13 mouse cellular contexts compared by ENCODE assay signal in the genomic region with DNA sequence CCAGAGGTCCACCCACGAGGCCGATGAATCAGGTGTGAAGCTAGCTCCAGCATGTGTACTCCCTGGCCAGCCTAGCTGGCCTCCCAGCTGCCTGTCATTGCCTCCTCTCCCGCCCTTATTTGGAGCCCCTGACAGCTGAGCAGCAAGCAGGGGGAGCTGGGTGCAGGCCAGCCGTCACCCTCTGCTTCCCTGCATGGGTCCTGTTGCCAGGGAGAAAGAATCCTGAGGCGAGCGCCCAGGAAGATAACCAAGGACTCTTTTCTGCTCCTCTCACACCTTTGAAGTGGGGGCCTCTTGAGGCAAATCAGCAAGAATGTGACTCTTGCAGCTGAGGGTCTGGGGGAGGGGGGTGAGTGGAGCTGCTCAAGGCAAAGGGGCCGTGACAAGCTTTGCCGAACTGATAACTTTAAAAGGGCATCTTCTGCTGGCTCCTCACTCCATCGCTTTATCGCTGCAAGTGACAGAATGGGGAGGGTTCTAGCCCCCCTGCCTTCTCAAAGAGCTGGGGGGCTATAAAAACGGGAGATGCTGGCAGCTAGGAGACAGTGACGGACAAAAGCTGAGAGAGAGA. TPM values are rescaled to one million over a fixed set of nuclear protein-coding genes. Genes with fewer than 3 reads are reported as not detected.
DNase-seq lines count a peak whose midpoint lies in the region; ATAC-seq lines count a peak whose summit lies in the region.
"Had no signal": no experiment of that assay in that cellular context is flagged by ENCODE, and none has a peak within 500 bp of the region (broad histone marks: within the 10 kb centered on the region; RNA-seq: fewer than 3 reads in every experiment).

A gene (plus strand): TSS at position 521 of the 571 bp plus-strand sequence.

- H3K9ac ChIP-seq in heart, embryonic 12.5 days, result peak within 1 kb of the TSS; percentile 49; the same call in 1 of the 2 replicates
- no peak within 1 kb of the TSS for H3K9ac ChIP-seq in hindbrain, embryonic 15.5 days
- no peak within 1 kb of the TSS for H3K9ac ChIP-seq in kidney, embryonic 16.5 days (replicated peaks; ENCODE audit: low read length)
- H3K9ac ChIP-seq: embryonic facial prominence, embryonic 13.5 days; limb, embryonic 13.5 days; stomach, embryonic 15.5 days had no signal

- H3K4me1 ChIP-seq in heart, embryonic 12.5 days (replicated peaks), result peaks cover 17% of the 10 kb centered on the region
- peaks cover 24% of the 10 kb centered on the region for H3K4me1 ChIP-seq in hindbrain, embryonic 15.5 days (replicated peaks)
- no peaks in the 10 kb centered on the region for H3K4me1 ChIP-seq in kidney, embryonic 16.5 days (ENCODE audit: insufficient read depth, low read length)
- H3K4me1 ChIP-seq: embryonic facial prominence, embryonic 13.5 days; limb, embryonic 13.5 days; stomach, embryonic 15.5 days had no signal

- peaks cover 18% of the 10 kb centered on the region for H3K36me3 ChIP-seq in heart, embryonic 12.5 days
- H3K36me3 ChIP-seq in hindbrain, embryonic 15.5 days, result peaks cover 10% of the 10 kb centered on the region
- peaks cover 7% of the 10 kb centered on the region for H3K36me3 ChIP-seq in kidney, embryonic 16.5 days (ENCODE audit: insufficient read depth, low read length)
- H3K36me3 ChIP-seq: stomach, embryonic 15.5 days had no signal

- peak within 1 kb of the TSS; percentile 11 for H3K4me2 ChIP-seq in heart, embryonic 12.5 days
- no peak within 1 kb of the TSS for H3K4me2 ChIP-seq in hindbrain, embryonic 15.5 days
- H3K4me2 ChIP-seq in kidney, embryonic 16.5 days (replicated peaks; ENCODE audit: low read depth, low read length), result no peak within 1 kb of the TSS
- H3K4me2 ChIP-seq: embryonic facial prominence, embryonic 13.5 days; limb, embryonic 13.5 days; stomach, embryonic 15.5 days had no signal

- H3K4me3 ChIP-seq in heart, embryonic 12.5 days, result peak within 1 kb of the TSS; percentile 37
- no peak within 1 kb of the TSS for H3K4me3 ChIP-seq in hindbrain, embryonic 15.5 days
- H3K4me3 ChIP-seq in kidney, embryonic 16.5 days (ENCODE audit: low read length), result no peak within 1 kb of the TSS
- H3K4me3 ChIP-seq: embryonic facial prominence, embryonic 13.5 days; limb, embryonic 13.5 days; stomach, embryonic 15.5 days had no signal

- peak within 1 kb of the TSS; percentile 61 for H3K27ac ChIP-seq in heart, embryonic 12.5 days (ENCODE audit: poor library complexity, severe bottlenecking)
- H3K27ac ChIP-seq in hindbrain, embryonic 15.5 days (replicated peaks), result peak within 1 kb of the TSS; percentile 9
- no peak within 1 kb of the TSS for H3K27ac ChIP-seq in kidney, embryonic 16.5 days (ENCODE audit: low read length)
- H3K27ac ChIP-seq: embryonic facial prominence, embryonic 13.5 days; limb, embryonic 13.5 days; stomach, embryonic 15.5 days had no signal

- H3K9me3 ChIP-seq in heart, embryonic 12.5 days (replicated peaks), result no peaks in the 10 kb centered on the region
- H3K9me3 ChIP-seq in hindbrain, embryonic 15.5 days, result no peaks in the 10 kb centered on the region
- no peaks in the 10 kb centered on the region for H3K9me3 ChIP-seq in kidney, embryonic 16.5 days (ENCODE audit: low read length)
- H3K9me3 ChIP-seq: embryonic facial prominence, embryonic 13.5 days; limb, embryonic 13.5 days; stomach, embryonic 15.5 days had no signal

- ATAC-seq in frontal cortex, adult (ENCODE audit: low TSS enrichment), result no peak
- ATAC-seq in heart, embryonic 12.5 days (ENCODE audit: insufficient number of reproducible peaks, low FRiP score), result peak; percentile 56
- ATAC-seq in hindbrain, embryonic 15.5 days (ENCODE audit: low FRiP score, low read depth), result peak; percentile 32; the same call in 1 of the 2 replicates
- ATAC-seq in kidney, embryonic 16.5 days (ENCODE audit: low FRiP score, low TSS enrichment), result no peak

- no peak for DNase-seq in frontal cortex, adult 2 months (ENCODE audit: extremely low spot score in 1 of 2, low spot score in 1 of 2)
- peak; percentile 41 for DNase-seq in NIH3T3 (ENCODE audit: low read depth)
- DNase-seq in B cell, adult 2 months, result no peak
- DNase-seq in adrenal gland, adult 18-20 months (ENCODE audit: low spot score in 2 of 2), result no peak
- DNase-seq: kidney, postnatal 10 days had no signal

- 16% methylated on average over 12 of the region's 12 CpGs for WGBS in heart, embryonic 12.5 days
- WGBS in hindbrain, embryonic 15.5 days, result 30% methylated on average over 12 of the region's 12 CpGs
- 25% methylated on average over 12 of the region's 12 CpGs for WGBS in kidney, embryonic 16.5 days

- H3K27me3 ChIP-seq in heart, embryonic 12.5 days (replicated peaks), result peaks cover 22% of the 10 kb centered on the region; the same call in 1 of the 2 replicates
- no peaks in the 10 kb centered on the region for H3K27me3 ChIP-seq in hindbrain, embryonic 15.5 days
- no peaks in the 10 kb centered on the region for H3K27me3 ChIP-seq in kidney, embryonic 16.5 days (ENCODE audit: insufficient read depth, low read length)
- H3K27me3 ChIP-seq: embryonic facial prominence, embryonic 13.5 days; limb, embryonic 13.5 days; stomach, embryonic 15.5 days had no signal

RNA-seq across cellular contexts. Expression of the gene that starts here (rescaled TPM):
- polyA plus RNA-seq in frontal cortex, adult 2 months (2012; rRNA removed), result 13.9 and 14.6 TPM in 2 replicates
- polyA plus RNA-seq in heart, embryonic 12.5 days (2016; fragmentation: Nextera tagmentation; extraction: Ambion mirVana), result 5,688 and 5,948 TPM in 2 replicates
- polyA plus RNA-seq in hindbrain, embryonic 15.5 days (2015; fragmentation: Nextera tagmentation; extraction: Ambion mirVana), result 1.6 and 1.7 TPM in 2 replicates
- 0.41 and 1.00 TPM in 2 replicates for polyA plus RNA-seq in kidney, embryonic 16.5 days (2015; fragmentation: Nextera tagmentation; extraction: Ambion mirVana)
- total RNA-seq in adrenal gland, adult 18-20 months (2021), result not detected
- polyA plus RNA-seq: C2C12; limb, embryonic 13.5 days had no signal

Comparison
In these comparisons a context has a peak if more than half of its experiments do, and no peak if none do; other contexts are left out.
1. RNA of the gene that starts here (polyA plus RNA-seq): 5,688 to 5,948 TPM in heart, embryonic 12.5 days; 13.9 to 14.6 TPM in frontal cortex, adult 2 months, 1.6 to 1.7 TPM in hindbrain, embryonic 15.5 days and 0.41 to 1.00 TPM in kidney, embryonic 16.5 days; every median in the first group is over 100 times any median in the second.
2. ATAC-seq: peak in heart, embryonic 12.5 days (single experiment) and hindbrain, embryonic 15.5 days (single experiment); none in frontal cortex, adult (single experiment) and kidney, embryonic 16.5 days (single experiment).